Mouse (Mus musculus): Measurements from ENCODE around the gene Aif1.

- TF ChIP-seq CTCF (conservative IDR thresholded peaks at IDR 0.05; ENCODE audit: insufficient read depth, insufficient read length, low read depth, low read length): no peak
- no peak for TF ChIP-seq POLR2A (IDR thresholded peaks at IDR 0.05; ENCODE audit: low read depth, low read length)
Measured at GRCm38 (mm10) chr17:35154616-35155015, 21.3 kb downstream of the Aif1 start.
